Mouse (Mus musculus) E14TG2a.4 (cell line): ENCODE data around the gene Naa40.

Experiments
- CTCF ChIP-seq: conservative IDR thresholded peaks from 2 replicates; pipeline ENCODE4 v1.5.1; 2014; ENCODE audit warnings: low read length
- NANOG ChIP-seq: IDR thresholded peaks from 2 replicates; pipeline ENCODE4 v1.6.1; 2014; ENCODE audit warnings: borderline replicate concordance, low read length, mixed read lengths

GRCm38 (mm10) chr19:7222196-7222595 is 18.8 kb downstream of the Naa40 start:
- TF ChIP-seq CTCF: no peak
- TF ChIP-seq NANOG: no peak
